Mouse (Mus musculus) spleen, adult 12 weeks (tissue): ENCODE measurements around the gene Vsig1.

Source experiments
- DNase-seq: peaks from one replicate; pipeline ENCODE4 v3.0.0; 2022; ENCODE audit warnings: low spot score

The Vsig1 gene

DNA sequence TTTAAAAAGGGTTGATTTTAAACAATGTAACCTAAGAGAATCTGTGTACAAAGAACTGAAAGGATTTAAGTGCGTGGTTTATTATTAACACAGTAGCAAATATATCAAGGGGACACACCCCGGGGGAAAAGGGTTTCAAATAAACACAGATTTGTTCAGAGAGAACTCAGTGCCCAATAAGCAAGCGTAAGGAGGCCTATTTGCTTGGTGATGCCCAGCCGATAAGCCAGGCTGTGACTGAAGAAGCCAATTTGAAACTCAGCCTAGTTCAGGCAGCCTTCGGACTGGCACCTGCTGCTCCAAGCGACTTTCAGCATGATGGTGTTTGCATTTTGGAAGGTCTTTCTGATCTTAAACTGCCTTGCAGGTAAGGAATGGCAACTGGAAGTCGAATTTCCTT is at the start of gene Vsig1:
Gene Vsig1, plus strand, starts transcription at position 249 of the 400 bp plus-strand sequence.
- DNase-seq: no peak

DNA sequence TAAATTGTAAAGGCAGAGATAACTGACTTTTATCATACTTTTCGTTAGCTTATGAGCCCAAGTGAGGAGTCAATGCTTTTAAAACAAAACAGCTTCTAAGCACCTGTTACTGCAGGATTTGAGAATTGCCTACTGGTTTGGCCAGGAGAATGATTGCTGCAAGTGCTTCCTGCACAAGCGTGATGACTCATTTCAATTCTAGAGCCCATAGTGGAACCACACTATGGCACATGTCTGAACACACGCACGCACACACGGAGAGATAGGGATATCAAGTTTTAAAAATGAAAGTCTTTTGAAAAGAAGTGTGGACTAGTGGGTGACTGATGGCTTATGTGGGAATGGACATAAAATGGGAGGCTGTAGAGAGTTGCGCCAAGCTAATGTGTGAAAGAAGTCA is 44.6 kb upstream of the Vsig1 start:
- DNase-seq: no peak

DNA sequence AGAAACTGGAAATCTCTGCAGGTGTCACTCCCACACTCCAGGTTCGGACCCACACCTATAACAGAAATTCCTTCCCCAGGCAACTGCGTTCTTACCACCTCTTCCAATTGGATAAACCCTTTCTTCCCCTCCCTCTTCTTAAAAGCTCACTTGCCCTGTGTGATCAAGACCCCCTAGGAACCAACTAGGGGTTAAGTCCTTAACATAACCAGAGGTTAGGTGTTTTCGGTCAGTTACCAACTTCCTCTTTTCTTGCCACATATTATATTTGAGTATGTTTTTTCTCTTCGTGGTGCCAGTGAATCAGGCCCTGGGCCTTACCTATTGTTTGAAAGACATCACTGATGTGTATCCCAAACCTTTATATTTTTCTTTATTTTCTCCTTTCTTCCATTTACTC is 44.0 kb upstream of the Vsig1 start:
- no peak for DNase-seq

DNA sequence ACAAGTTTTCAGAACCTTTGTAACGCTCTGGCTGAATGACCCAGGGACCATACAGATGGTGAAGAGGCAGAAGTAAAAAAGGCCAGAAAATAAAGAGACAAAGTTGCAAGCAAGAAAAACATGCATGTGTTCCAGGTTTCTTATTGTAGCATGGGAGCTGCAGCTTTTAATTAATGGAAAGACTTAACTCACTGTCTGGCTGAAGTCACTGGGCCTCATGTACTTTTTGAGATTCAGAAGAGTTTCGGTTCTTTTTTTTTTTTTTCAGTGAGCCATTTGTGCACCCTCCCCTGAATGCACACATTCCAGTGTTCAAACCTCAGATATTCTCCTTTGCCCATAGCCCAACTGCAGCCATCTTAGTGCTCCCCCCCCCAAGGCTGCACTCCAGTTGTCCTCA is 20.2 kb upstream of the Vsig1 start:
- no peak for DNase-seq

DNA sequence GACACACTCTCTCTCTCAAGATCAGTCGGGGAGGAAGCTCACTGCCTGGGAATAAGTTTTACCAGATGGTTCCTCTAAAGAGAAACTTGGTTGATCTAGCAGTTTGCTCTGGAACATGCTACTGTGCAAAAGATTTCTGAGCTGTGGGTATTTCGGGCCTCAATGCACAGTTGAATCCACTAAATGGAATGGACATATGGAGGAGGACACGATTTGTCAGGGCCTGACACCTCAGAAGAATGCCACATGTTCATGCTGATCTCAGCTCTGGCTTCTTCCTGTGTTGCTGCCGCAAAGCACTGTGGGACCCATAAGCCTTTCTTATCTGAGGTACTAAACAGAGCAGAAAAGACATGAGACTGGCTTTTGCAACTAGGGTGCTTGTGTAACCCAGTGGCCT is 15.6 kb upstream of the Vsig1 start:
- no peak for DNase-seq

DNA sequence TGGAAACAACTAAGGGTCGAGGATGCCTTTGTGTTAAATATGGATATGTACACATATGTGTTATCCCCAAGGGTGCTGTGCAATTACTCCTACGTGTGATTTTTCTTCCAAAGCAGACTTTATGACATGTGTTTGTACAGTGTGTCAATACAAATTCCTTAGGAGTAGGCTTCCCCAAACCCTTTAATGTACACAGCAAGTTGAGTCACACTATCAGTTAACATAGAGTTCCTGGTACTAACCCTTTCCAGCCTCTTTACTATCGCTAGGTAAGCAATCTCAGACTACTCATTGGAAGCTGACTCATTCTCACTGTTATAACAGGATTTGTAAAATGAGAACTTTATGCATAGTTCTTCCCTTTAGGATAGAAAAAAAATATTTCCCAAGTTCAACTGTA is 3.9 kb upstream of the Vsig1 start:
- DNase-seq: no peak

DNA sequence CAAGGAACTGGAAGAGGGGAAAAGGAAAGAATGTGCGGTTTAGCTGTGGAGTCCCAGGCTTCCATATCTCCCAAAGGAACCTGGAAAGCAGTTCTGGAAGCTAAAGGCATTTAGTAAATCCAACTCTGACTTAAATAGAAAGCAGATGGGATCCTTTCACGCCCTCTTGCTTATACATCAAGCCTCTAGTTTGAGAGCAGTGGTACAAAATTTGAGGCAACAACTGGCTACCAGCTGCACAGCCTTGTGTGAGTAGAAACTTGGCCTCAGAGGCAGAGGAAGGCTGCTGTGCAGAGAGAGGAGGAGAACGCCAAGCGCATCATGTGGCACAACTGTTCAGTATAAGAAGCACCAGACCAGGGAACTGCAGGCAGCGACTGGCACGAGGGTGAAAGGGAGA is 13.9 kb downstream of the Vsig1 start:
- DNase-seq: no peak

DNA sequence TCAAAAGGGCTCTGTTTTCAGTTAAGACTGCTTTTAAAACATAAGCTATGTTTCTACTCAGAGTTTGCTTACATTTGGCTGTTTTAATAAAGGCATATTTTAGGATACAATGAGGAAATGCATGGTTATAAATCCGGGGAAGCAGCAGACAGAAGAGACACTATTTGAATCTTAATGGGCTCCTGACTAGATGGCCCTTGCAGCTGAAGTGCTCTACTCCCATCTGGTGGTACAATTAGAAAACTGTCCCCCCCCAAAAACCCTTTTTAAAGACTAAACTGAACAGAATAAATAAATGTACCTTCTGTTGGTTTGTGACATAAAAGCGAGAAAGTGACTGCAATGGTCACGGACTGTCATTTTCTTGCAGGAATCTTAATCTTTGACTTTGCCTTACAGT is 24.7 kb downstream of the Vsig1 start:
- DNase-seq: no peak

DNA sequence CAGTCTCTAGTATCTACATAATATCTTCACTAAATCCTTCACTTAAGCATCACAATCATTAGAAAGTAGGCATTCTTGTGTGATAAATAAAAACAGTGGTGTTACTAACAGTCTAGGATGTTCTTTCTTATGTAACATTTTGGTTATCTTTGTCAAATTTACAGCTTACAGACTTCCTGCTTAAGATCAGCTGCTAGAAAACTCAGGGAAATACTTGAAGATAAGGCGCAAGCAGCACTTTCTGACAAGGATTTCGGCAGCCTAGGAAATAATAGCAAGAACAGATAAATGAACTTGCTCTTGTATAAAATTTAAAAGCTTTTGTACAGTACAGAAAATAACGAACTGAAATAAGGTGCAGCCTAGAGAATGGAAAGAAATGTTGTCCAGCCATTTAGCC is 25.9 kb downstream of the Vsig1 start:
- no peak for DNase-seq

DNA sequence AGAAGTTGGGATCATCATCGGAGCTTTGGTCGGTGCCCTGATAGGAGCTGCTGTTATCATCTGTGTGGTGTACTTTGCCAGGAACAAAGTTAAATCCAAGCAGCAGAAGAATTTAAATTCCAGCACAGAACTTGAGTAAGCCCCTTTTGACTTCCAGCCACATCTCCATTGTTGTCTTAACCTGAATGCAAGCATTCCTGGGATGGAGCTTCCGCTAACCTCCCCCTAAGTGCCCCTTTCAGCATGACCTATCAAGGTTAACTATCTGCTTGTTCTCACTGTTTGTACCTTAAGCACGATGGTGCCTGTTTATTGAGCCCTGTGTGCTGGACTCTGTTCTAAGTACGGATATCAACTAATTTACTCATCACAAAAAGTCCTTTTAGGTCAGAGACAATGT is 28.9 kb downstream of the Vsig1 start:
- no peak for DNase-seq

DNA sequence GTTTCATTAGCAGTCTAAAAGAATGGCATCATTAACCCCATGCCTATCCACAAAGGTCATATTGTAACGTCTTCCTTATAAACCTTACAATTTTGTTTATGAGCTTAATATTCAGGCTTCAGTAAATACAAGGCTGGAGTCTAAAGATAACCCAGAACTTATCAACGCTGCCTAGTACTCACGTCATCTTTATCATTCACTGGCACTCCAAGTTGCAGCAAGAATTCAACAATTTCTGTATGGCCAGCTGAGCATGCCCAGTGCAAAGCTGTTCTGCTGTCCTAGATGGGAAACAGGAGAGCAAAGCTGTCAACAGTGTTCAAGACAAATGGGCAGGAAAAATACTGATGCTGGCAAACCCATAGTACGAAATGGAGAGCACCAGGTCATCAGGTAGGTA is 46.2 kb downstream of the Vsig1 start:
- DNase-seq: peak; percentile 53

DNA sequence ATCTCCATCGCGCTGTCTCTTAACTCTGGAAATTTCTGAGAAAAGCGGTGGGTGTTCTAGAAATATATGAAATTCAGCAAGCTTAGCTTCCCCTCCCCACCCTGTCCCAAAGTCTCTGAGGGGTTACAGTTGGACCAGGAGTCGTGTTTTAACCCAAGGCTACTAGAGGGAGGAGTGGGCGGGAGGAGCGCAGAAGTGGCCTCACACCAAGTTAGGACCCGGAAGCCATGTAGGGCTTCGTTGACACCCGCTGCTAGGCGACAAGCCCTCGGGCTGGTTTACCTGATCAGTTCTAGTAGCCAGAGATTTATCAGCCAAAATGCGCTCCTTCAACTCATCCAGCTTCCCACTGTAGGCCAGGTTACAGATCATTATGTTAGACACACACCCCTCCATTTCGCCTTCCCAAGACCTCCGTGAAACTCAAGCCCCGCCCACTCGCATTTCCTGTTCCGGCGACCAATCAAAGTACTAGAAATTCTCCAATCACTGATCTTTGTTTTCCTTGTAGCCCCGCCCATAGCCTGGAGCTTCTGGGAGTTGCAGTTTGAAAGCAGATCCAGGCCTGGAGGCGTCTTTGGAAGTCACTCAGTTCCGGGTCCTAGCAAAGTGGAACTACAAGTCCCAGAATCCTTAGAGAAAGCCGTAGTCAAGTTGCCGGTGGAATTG is 49.0 kb downstream of the Vsig1 start, which contains the start of the genes Psmd10 and Atg4a:
Gene Psmd10, minus strand, starts transcription at position 457 of the 669 bp plus-strand sequence.
Gene Atg4a, plus strand, starts transcription at position 636 of the 669 bp plus-strand sequence.
- peak; percentile 83 for DNase-seq

DNA sequence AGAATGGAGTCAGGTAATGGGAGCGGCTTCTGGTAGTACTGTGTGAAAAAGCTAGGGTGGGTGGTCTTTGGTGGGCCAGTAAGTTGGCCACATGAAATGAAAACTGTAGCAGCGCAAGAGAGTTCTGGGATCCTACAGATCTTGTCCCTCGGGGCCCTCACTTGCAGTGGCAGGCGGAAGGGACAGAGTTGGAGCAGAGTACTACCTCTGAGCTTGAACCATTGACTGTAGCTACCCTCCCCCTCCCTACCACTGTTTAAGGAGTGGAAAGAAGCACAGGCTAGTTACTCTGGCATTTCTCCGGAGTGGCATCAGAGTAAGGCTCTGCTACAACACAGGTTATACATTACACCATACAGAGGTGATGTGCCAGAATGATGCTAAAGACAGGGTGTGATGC is 49.6 kb downstream of the Vsig1 start:
- DNase-seq: no peak

DNA sequence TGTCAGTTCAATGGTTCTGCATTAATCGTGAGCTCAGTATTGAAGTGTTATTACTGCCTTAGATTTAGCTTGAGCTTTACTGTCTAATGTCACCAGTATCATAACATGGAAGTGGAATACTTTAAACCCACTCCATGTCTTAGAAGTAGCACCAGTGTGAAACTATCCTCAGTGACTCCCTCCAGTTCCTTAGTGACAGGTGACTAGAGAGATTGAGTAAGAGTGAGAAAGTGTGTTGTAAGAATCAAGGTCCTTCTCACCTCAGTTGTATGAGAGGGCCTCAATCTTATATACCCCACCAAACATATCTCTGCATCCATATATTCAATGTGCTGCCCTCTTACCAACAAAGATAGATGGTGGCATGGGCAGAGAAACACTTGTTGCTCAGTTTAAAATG is 71.5 kb downstream of the Vsig1 start:
- no peak for DNase-seq

DNA sequence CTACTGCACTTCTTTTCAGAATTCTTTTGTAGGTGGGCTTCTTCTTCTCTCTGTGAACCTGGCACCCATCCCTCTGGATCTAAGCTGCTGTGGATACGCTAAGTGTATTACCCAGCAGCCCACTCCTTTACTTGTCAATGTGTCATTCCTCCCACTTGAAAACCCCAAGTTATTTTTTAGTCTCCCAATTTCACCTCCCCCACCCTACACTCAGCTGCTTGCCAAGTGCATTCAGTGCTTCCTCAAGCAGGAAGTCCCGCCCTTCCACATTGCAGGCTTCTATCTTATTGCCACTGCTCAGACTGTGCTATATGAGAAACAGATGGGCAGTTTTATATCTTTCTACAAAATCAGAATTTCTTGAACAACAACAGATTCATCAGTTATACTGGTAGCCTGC is 72.1 kb downstream of the Vsig1 start:
- DNase-seq: no peak

DNA sequence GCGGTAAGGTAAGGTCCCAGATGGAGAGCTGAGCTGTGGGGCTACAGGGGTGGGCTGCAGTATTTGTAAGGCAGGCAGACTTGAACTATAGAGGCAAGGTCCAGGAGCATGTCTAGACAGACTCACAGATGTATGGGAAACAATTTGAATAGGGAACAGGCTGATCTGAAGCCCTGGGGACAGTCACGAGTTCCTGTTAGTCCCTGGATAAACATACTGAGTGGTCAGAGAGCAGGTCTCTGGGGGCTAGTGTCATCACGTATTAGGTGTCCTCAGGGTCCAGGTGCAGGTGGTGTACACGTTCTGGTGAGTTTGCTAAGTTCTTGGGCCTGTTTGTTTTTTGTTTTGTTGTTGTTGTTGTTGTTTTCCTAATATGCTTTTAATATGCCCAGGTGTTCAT is 72.8 kb downstream of the Vsig1 start:
- no peak for DNase-seq

DNA sequence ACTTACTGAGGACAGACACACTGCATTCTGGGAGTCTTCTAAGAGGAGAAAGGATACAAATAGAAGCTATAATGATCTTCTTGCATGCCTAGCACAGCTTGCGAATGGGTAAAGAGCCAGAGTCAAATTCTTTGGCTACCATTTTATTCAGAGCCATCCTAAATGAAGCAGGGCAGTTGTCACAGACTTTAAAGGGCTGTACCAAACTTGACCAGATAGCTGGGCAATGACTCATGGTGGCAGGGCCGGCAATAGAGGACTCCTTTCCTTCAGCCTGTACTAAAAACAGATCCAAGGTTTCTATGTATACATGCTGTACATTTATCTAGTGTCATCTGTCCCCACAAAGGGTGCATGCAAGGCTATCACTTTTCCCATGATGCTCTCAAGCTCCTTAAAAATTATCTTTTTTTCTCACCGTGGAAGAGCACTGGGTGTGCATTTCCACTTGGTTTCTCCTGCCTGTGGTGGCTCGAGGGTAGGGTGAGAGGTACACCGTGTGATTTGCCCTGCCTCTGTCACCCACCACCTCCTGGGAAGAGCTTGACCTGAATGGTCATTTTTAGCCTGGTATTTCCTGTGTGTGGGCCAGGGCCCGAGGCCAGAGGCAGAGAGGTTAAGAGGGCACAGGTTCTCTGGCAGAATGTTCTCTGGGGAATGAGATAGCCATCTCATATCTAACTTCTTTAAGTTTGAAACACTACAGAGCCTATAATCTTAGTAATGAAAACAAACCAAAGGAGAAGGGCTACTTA is 76.0 kb downstream of the Vsig1 start:
- DNase-seq: no peak

DNA sequence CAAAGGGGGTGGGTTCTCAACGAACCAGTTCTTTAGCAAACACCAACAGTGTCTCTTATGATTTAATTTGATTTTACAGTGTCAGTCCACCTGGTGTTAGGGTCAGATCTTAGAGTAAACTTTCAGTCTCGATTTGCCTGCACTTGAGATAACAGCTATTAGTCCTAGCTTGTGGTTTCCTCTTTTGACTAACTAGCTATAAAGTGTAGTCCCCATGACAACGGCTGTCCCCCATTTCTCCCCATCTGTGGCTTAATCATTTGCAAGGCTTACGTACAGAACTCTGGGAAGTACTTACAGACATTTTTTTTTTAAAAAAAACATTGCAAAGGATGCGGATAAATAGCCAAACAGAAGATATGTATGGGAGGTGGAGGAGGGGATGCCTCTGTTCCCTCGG is 77.4 kb downstream of the Vsig1 start:
- no peak for DNase-seq

DNA sequence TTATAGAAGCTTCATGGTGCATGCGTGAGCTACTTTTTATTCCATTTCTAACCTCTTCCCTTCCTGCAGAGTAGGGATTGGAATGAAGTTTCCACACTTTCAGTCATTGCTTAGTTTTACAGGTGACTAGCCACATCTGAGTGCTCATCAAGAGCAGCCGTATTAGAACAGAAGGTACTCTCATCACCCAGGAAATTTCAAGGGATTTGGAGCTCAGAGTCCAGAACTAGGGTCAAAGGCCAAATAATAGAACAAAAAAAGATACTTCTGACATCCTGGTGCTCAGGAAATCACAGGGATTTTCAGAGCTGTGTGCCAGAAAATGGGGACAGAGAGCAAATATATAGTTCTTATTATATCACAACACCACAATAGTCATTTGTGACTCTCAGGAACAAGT is 77.8 kb downstream of the Vsig1 start:
- no peak for DNase-seq
